Mouse (Mus musculus) testis, adult 2 months (tissue): ENCODE measurements at regions not wholly inside any gene's neighbourhood (a gene's known extent, or its start where the extent isn't known, plus 50 kb on each side); places are given as distances from the start of the nearest gene placed in this dataset.

Source experiments
- CTCF ChIP-seq: fragments of 200-500 bp; IDR thresholded peaks from 2 replicates; pipeline ENCODE4 v1.5.1; 2012; ENCODE audit warnings: low read depth, mild to moderate bottlenecking, inconsistent platforms, low read length, moderate library complexity; ENCODE audit not compliant: control insufficient read depth, insufficient read depth, insufficient replicate concordance
- POLR2A ChIP-seq: fragments of 200-500 bp; IDR thresholded peaks from 2 replicates; pipeline ENCODE4 v1.6.1; 2012; ENCODE audit warnings: low read depth, mild to moderate bottlenecking, inconsistent platforms, low read length, moderate library complexity; ENCODE audit not compliant: control insufficient read depth

- TF ChIP-seq POLR2A (no peak), CTCF (no peak)
These were observed 130.0 kb upstream of the 1600014C23Rik start for GRCm38 (mm10) chr17:45863471-45864205.
